Mouse (Mus musculus) ovary, adult 2 months (tissue): Measurements from ENCODE around the gene Piwil1. TPM values are rescaled to one million over a fixed set of nuclear protein-coding genes. Genes with fewer than 3 reads are reported as not detected.

ENCODE experiments used
- polyA plus RNA-seq: library from polyadenylated mRNA; depleted of rRNA; stranded (reverse); fragments of >200 nt; gene quantifications from 2 replicates; pipeline ENCODE4 v1.2.3, GENCODE M21; 2012; rRNA removed

The Piwil1 gene
- 0.12 and 0.35 TPM in 2 replicates for polyA plus RNA-seq

GRCm38 (mm10) chr5:128702224-128702623 is at the start of gene Piwil1:
Gene Piwil1, plus strand, starts transcription at chr5:128702524.

Other genes with a start within 250 kb of the Piwil1 start
- 4.7 and 7.6 TPM in 2 replicates for gene Fzd10, start 101.7 kb upstream of the Piwil1 start, polyA plus RNA-seq